13 mouse cellular contexts compared by ENCODE assay signal in the genomic region with DNA sequence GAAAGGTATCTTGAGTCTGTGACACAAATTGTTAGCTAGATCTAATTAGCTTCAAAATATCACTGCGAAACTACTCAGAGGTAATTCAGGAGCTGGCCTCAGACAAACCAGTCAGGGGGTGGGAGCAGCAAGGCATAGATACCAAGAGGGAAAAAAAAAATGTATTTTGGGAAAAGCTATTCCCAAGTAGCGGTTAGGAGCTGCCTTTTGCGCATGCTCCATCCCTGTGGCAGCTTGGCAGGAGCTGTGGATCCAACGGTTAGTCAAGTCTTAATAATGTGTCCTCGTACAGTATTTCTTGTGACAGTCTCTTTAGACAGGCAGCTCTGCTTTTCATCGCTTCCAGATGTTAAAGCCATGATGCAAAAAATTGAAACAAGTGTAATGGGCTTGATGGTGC.
DNase-seq lines count a peak whose midpoint lies in the region; ATAC-seq and TF ChIP-seq lines count a peak whose summit lies in the region.
"Had no signal": no experiment of that assay in that cellular context is flagged by ENCODE, and none has a peak within 500 bp of the region (broad histone marks: within the 10 kb centered on the region; RNA-seq: fewer than 3 reads in every experiment).

No protein-coding gene starts in this region.

- WGBS in forebrain, embryonic 16.5 days, result 85% methylated on average over 6 of the region's 6 CpGs
- WGBS in forebrain, embryonic 15.5 days, result 83% methylated on average over 6 of the region's 6 CpGs
- 79% methylated on average over 6 of the region's 6 CpGs for WGBS in lung, postnatal 0 days

- H3K27ac ChIP-seq in forebrain, embryonic 16.5 days (ENCODE audit: low read length), result no peak overlapping the region
- H3K27ac ChIP-seq in forebrain, embryonic 15.5 days (replicated peaks), result no peak overlapping the region
- H3K27ac ChIP-seq in left cerebral cortex, adult 2 months, result peak overlapping the region; percentile 21
- no peak overlapping the region for H3K27ac ChIP-seq in lung, postnatal 0 days (ENCODE audit: low read length)
- H3K27ac ChIP-seq: kidney, embryonic 15.5 days; liver, embryonic 12.5 days had no signal

- intact Hi-C loops in left cerebral cortex, adult 2 months (cut with DNase I), result no loop called here

- H3K4me3 ChIP-seq in forebrain, embryonic 16.5 days (replicated peaks; ENCODE audit: low read length), result no peak overlapping the region
- H3K4me3 ChIP-seq in forebrain, embryonic 15.5 days, result no peak overlapping the region
- H3K4me3 ChIP-seq in left cerebral cortex, adult 2 months, result peak overlapping the region; percentile 39
- no peak overlapping the region for H3K4me3 ChIP-seq in lung, postnatal 0 days (ENCODE audit: low read depth, low read length)
- H3K4me3 ChIP-seq: kidney, embryonic 15.5 days; liver, embryonic 12.5 days; megakaryocyte, embryonic 14.5 days had no signal

- 0 out of 2 replicates have a peak, but pooled peaks have one; percentile 23 for ATAC-seq in forebrain, embryonic 16.5 days
- no peak for ATAC-seq in forebrain, embryonic 15.5 days (replicated peaks)
- ATAC-seq in lung, postnatal 0 days, result no peak
- ATAC-seq: liver, embryonic 12.5 days had no signal

- TF ChIP-seq CTCF in left cerebral cortex, adult 2 months (IDR thresholded peaks at IDR 0.05), result no peak
- TF ChIP-seq CTCF in lung, postnatal 0 days (IDR thresholded peaks at IDR 0.05), result no peak

- H3K36me3 ChIP-seq in forebrain, embryonic 16.5 days (ENCODE audit: control insufficient read depth, insufficient read depth), result no peaks in the 10 kb centered on the region
- H3K36me3 ChIP-seq in forebrain, embryonic 15.5 days, result no peaks in the 10 kb centered on the region
- no peaks in the 10 kb centered on the region for H3K36me3 ChIP-seq in lung, postnatal 0 days (ENCODE audit: insufficient read depth, low read length)
- H3K36me3 ChIP-seq: kidney, embryonic 15.5 days; liver, embryonic 12.5 days had no signal

- no peaks in the 10 kb centered on the region for H3K27me3 ChIP-seq in forebrain, embryonic 16.5 days (replicated peaks; ENCODE audit: control insufficient read depth, insufficient read depth, low read length)
- H3K27me3 ChIP-seq in forebrain, embryonic 15.5 days, result no peaks in the 10 kb centered on the region
- no peaks in the 10 kb centered on the region for H3K27me3 ChIP-seq in lung, postnatal 0 days (replicated peaks; ENCODE audit: insufficient read depth, low read length)
- H3K27me3 ChIP-seq: kidney, embryonic 15.5 days; liver, embryonic 12.5 days; megakaryocyte, embryonic 14.5 days had no signal

- H3K4me1 ChIP-seq in forebrain, embryonic 16.5 days (replicated peaks; ENCODE audit: control insufficient read depth, insufficient read depth, low read length), result no peaks in the 10 kb centered on the region
- H3K4me1 ChIP-seq in forebrain, embryonic 15.5 days, result no peaks in the 10 kb centered on the region
- no peaks in the 10 kb centered on the region for H3K4me1 ChIP-seq in lung, postnatal 0 days (ENCODE audit: insufficient read depth, low read depth, low read length)
- H3K4me1 ChIP-seq: kidney, embryonic 15.5 days; liver, embryonic 12.5 days; megakaryocyte, embryonic 14.5 days had no signal

- TF ChIP-seq EP300 in lung, postnatal 0 days (IDR thresholded peaks at IDR 0.05), result no peak

- H3K9me3 ChIP-seq in forebrain, embryonic 16.5 days (ENCODE audit: control insufficient read depth, low read length), result peaks cover 2% of the 10 kb centered on the region; the same call in 1 of the 2 replicates
- no peaks in the 10 kb centered on the region for H3K9me3 ChIP-seq in forebrain, embryonic 15.5 days
- H3K9me3 ChIP-seq in lung, postnatal 0 days (ENCODE audit: low read length), result no peaks in the 10 kb centered on the region
- H3K9me3 ChIP-seq: kidney, embryonic 15.5 days; liver, embryonic 12.5 days had no signal

- no peak overlapping the region for H3K4me2 ChIP-seq in forebrain, embryonic 16.5 days (ENCODE audit: low read length)
- H3K4me2 ChIP-seq in forebrain, embryonic 15.5 days (replicated peaks), result no peak overlapping the region
- no peak overlapping the region for H3K4me2 ChIP-seq in lung, postnatal 0 days (replicated peaks; ENCODE audit: low read depth, low read length)
- H3K4me2 ChIP-seq: kidney, embryonic 15.5 days; liver, embryonic 12.5 days had no signal

- peak; percentile 14 to 30 for DNase-seq in left cerebral cortex, adult 2 months (ENCODE audit: extremely low spot score in 1 of 2, low spot score in 2 of 2)
- no peak for DNase-seq in left cerebral cortex, adult 11 months (ENCODE audit: low spot score)
- DNase-seq in layer of hippocampus, postnatal 25 days (ENCODE audit: extremely low spot score in 1 of 2, low spot score in 1 of 2), result peak; percentile 8 to 11
- DNase-seq in right cerebral cortex, postnatal 25 days, result peak; percentile 28
- DNase-seq in lung, postnatal 0 days (ENCODE audit: low spot score), result no peak
- no peak for DNase-seq in heart, postnatal 4 days
- DNase-seq: heart, adult 18-20 months; spleen, adult 18-20 months had no signal

- H3K9ac ChIP-seq in forebrain, embryonic 16.5 days (replicated peaks; ENCODE audit: low read depth, low read length), result no peak overlapping the region
- no peak overlapping the region for H3K9ac ChIP-seq in forebrain, embryonic 15.5 days (replicated peaks)
- H3K9ac ChIP-seq in lung, postnatal 0 days (replicated peaks; ENCODE audit: low read depth), result no peak overlapping the region
- H3K9ac ChIP-seq: kidney, embryonic 15.5 days; liver, embryonic 12.5 days had no signal

Comparison
In these comparisons a context has a peak if more than half of its experiments do, and no peak if none do; other contexts are left out.
1. DNase-seq: peak in left cerebral cortex, adult 2 months (2 of 2), layer of hippocampus, postnatal 25 days (2 of 2) and right cerebral cortex, postnatal 25 days (single experiment); none in left cerebral cortex, adult 11 months (single experiment), lung, postnatal 0 days (single experiment) and heart, postnatal 4 days (single experiment).